Mouse (Mus musculus): ENCODE measurements at regions not wholly inside any gene's neighbourhood (a gene's known extent, or its start where the extent isn't known, plus 50 kb on each side); places are given as distances from the start of the nearest gene placed in this dataset.

MicroRNAs encoded in the stretch of these regions (microRNA counts, 519-probe panel; counts per million panel counts)
- microRNA mmu-miR-101a, result 1,804 counts per million, percentile 29 among the panel's probes with 10 or more counts

Small RNAs in the stretch of these regions (microRNA-seq; reads per million reads assigned to microRNA genes)
- gene Mir101a, result 93.6 reads per million, percentile 51 among the genes with 10 or more reads in this experiment

All from lung, embryonic 16.5 days (tissue).